Mouse (Mus musculus) hematopoietic stem cell, adult 5-6 weeks (primary cell): ENCODE measurements around the gene Mast3. TPM values are rescaled to one million over a fixed set of nuclear protein-coding genes. Genes with fewer than 3 reads are reported as not detected.
A peak's percentile ranks its signal among the peaks of the same experiment; 100 is the strongest.

ENCODE experiments used
- ATAC-seq, 2 experiments: fragments of 125-278 bp in 1 of 2; replicated peaks in 1 of 2; 2 replicates each; pipeline ENCODE4 v1.8.0; 2016 to 2017; ENCODE audit warnings: inconsistent platforms in 2 of 2, mild to moderate bottlenecking in 2 of 2, moderate number of reproducible peaks in 2 of 2, low read depth in 1 of 2, moderate TSS enrichment in 1 of 2; ENCODE audit not compliant: low FRiP score in 2 of 2, poor library complexity in 2 of 2, severe bottlenecking in 2 of 2, insufficient read depth in 1 of 2, low TSS enrichment in 1 of 2
- total RNA-seq: library from RNA; stranded (forward); fragments of 172-1452, 232-1000 nt; gene quantifications from 2 replicates; pipeline ENCODE4 v1.2.3, GENCODE M21; 2017

Gene Mast3
- 14.4 and 28.0 TPM in 2 replicates for total RNA-seq

DNA sequence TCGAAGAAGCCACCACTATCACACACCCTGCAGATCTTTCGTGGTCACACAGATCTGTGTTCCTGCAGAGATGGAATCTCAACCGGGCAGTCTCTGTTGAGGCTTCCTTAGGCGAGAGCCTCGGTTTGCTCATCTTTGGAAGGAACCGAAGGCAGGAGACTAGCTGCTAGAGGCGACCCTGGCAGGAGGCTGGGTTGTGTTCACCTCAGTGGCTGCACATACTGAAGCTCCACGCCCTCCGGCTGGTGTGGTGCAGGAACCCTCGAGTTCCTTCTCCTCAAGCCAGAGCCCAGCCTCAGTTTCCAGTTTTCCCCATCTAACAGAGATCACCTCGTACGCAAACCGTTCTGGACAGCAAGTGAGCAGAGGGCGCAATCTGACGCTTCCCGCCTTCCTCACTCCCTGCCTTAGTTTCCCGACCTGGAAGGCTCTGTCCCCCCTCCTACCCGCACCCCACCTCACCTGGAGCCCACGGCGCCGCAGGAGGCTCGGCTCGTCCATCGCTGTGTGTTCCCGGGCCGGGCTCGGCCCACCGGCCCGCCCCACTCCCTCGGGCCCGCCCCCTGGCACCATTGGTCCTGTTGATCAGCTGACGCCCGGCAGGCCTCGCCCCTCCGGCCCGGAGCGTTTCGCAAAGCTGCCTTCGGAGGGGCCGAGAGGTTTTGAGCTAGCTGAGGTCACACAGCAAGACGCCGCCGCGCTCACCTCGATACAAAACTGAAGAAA lies at the start of gene Mast3:
TSS of gene Mast3 (minus strand) at position 574 of the 726 bp plus-strand sequence.
- peak; percentile 79 to 83 for ATAC-seq

DNA sequence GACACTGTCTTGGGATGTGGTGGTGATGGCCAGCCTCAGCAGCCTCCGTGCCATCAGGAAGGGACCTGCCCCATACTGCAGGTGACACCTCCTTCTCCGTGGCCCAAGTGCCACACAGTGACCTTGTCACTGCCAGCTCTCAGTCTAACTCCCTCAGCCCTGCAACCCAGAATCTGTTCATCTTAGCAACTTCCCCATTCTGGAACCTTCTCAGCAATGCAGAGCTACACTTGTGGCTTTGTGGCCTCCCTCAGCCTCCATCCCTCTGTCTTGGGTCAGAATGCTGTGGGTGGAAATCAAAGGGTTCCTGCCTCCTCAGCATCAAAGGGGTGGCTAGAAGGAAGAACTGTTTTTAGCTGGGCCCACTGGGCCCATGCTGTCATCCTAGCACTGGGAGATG lies 49.0 kb upstream of the Mast3 start:
- peak; percentile 91 to 94 for ATAC-seq

DNA sequence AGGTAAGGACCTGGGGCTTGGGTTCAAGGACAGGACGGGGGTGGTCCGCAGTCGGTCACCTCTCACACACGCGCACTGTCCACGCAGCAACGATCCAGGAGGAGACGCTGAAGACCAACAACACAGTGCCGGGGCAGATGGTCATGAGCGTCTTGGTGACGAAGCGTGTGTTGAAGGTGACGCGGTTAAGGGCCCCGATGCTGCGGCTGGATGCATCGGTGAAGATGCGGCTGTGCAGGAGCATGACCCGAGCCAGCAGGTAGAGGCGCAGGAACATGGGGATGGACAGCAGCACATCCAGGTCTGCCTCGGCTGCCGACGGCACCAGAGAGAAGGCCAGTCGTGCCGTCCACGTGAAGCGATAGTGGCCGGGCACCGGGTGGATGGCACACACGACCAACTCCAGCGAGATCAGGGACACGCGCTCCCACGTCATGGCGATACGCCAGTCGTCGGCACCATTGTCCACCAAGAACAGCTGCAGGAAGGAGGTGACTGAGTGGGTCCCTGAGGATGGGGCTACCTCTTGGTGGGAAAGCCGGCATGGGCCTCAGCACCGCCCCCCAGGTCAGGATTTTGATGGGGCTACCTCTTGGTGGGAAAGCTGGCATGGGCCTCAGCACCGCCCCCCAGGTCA lies 47.9 kb upstream of the Mast3 start:
- ATAC-seq = no peak

DNA sequence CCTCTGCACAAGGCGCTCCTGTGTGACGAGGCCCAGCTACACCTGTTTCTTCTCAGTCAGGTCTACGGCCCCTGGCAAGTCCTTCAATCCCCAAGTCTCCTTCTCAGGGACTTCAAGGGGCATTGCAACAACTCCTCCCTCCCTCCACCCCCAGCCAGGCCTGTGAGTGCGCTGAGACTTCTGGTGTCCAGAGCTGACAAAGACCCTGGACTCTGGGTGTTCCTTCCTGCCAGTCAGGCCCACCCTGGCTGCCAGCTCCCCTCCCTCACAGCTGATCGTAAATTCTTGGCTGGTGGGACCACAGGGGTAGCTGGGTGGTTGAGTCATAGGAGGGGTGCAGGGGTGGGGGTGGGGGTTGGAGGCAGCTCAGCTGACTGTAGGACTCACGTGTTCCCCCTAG lies 47.0 kb upstream of the Mast3 start:
- ATAC-seq = no peak

DNA sequence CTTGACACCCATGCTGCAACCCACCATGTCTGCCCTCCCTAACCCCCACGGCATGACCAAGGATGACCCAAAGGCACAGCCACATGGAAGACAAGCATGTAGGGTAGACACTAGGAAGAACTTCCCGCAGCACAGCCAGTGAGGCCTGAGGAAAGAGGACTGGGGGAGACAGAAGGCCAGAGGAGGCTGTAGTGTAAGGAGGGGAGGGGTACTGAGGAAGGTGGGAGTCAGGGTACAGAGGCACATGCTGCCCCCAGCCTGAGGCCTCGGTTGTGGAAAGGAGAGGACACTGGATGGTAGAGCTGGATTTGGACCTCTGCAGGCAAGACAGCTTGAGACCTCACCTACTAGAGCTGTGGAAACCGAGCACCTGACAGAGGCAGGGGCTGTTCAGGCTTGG lies 46.1 kb upstream of the Mast3 start:
- ATAC-seq = no peak

DNA sequence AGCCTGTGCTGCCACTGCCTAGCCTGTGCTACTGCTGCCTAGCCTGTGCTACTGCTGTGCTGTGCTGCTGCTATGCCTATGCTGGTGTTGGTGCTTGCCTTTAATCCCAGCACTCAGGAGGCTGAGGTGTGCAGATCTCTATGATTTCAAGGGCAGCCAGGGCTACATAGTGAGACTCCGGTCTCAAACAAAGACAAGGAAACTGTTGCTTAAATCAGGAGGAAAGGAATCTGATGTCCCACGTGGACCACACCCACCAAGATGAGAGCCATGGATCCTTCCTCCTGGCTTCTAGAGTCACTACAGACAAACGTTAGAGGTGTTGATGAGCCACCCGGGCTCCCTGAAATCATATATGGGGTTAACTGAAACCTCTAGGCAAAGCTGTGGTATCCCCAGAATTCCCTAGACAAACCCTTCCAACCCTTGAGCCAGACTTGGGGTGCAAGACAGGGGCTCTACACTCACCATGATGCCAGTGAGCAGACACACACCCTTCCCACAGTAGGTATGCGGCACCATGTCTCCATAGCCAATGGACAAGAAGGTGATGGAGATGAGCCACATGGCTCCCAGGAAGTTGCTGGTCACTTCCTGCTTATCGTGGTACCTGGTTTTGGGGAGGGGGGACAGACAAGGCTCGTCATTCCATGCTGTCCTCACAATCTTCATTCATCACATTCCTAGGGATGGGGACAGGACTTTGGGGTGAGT lies 45.4 kb upstream of the Mast3 start:
- no peak for ATAC-seq

DNA sequence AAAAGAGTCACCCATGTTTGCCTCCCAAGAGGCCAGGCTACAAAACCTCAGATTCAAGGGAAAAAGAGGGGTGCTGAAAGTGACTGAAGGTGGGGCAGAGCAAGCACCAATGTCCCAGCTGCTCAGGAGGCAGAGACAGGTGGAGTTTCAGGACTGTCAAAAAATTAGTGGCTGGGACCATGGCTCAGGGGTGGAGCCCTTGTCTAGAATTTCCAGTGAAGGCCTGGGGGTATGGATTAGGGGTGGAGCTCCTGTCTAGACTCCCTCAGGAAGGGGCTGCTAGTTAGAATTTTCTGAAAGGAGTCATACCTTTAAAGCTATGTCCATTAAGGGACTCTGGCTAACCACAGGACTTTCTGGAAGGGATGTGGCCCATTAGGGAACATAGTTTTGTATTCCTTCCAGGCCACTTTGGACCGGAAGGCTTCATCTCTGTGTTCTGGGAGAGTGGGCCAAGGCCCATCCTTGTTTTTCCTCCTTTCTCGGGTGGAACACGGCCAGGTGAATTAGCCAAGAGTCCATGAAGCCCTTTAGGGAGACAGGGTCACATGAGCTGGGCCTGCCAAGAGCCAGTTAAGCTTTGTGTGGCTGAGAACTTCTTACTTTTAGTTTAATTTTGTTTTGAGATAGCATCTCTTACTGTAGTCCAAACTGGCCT lies 44.6 kb upstream of the Mast3 start:
- ATAC-seq = no peak

DNA sequence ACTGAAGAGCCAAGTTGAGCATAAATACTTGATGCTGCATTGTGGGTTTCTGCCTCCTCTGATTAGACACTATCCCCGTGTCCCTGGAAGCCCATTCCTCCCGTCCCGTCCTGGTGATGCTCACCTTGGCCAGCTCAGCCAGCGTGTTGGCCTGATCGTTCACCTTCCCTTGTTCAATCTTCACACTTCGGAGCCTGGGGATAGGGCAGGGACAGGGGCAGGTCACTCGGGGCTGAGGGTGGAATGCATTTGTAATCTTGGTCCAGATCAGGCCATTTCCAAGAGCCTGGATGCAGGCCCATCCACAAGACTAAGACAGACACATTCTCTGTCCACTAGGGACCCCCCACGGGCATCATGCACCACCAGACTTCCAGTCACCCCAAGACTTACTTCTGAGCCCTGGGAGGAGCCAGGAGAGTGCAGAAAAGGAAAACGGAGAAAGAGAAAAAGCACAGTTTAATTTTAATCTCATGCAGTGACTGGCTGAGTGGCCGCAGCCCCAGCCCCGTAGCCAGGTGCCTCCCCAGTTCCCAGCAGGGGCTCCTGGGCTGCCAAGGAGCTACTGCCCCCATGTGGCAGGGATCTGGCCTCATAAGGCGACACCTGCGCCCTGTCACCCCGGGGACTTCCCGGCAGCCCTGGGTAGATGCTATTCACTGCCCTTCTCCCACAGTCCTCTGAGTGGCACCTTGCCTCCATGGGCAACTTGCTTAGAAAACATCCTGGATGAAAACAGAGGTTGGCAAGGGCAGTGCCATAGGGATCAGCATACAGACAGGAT lies 41.7 kb upstream of the Mast3 start:
- no peak for ATAC-seq

DNA sequence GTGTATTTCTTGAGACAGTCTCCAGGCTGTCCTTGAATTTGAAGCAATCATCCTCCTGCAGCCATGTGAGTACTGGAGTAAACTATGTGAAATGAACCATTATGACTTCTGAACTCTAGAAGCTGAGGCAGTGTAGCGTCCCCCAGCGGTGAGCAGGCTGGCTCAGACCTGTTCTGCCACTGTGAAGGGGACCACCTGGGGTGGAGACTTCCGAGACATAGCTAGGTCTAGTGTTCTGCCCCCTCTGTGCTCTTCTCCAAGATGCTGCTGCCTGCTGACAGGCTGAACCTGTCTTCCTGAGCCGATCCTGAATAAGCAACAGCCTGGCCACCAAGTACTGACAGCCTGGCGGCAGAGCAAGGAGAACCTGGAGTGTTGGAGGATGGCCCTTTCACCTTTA lies 40.3 kb upstream of the Mast3 start:
- ATAC-seq = no peak

DNA sequence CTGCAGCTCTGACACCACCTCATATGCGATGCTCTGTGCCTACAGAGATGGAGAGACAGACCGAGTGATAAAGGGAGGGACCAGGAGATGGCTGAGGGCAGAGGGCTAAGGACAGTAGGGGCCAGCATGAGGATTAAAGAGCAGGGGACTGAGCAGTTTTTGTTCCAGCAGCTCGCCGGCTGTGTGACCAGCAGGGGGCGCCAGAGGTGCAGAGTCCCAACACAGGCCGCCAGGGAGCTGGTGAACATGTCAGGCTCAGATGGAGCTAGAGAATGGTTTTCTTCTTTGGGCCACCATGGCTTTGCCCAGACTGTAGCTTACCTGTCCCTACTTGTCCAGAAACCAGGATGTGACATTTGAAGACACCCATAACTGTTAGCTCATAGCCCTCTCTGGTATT lies 39.7 kb upstream of the Mast3 start:
- ATAC-seq = peak; percentile 27 to 50

DNA sequence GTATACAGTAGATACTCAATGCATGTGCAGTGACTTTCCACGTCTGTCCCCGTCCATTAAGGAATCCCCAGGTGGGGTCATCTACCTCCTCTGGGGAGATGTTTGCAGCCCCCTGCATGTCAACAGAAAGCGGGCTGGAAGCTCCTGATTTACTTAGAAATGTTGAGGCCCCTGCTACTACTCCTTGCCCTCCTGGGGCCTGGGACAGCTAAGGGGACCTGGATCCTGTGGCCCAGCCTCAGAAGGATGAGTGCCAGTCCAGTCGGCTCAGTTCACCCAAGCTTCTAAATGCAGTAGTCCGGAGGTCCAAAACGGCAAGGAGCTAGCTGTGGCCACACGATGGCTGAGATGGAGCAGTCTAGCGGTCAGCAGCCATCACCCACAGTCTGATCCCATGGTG lies 39.1 kb upstream of the Mast3 start:
- ATAC-seq = no peak

DNA sequence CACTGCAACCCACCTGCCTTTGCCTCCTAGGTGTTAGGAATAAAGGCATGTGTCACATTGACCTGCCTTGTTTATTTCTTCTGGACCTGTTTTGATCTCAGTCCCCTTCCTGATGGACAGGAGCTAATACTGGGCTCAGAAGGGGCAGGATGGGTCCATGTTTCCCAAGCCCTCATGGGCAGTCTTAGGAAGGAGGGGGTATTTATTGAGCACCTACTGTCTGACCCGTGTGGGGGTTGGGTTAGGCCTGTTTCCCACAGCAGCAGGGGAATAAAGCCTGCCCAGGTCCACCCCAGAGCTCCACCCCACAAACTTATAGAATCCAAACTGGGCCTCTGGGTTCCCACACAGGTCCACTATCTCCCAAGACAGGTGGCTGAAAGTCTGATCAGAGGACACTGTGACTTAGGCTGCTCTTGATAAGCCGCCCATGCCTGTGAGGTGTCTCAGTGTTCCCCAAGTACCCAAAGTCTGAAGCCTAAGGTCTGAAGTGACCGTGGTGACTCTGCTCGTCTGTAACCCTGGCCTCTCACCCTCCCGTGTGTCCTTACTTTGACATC lies 38.4 kb upstream of the Mast3 start:
- no peak for ATAC-seq

DNA sequence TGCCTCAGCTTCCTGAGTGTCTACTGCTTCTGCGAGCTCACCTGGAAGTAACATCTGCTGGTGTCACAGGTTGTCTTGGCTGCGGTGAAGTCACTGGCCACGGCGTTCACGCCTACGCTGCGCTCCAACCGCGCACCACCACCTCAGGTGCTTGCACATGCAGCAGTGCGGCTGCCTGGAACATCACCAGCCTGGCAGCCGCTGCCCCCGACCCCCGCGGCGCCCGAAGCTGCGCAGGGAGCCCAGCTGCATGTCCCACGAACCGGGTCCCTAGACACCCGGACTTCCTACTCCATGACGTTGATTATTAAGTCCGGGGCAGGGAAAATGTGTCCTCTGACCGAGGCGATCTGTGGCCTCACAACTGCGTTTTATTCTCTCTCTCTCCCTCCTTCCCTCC lies 37.6 kb upstream of the Mast3 start:
- no peak for ATAC-seq

DNA sequence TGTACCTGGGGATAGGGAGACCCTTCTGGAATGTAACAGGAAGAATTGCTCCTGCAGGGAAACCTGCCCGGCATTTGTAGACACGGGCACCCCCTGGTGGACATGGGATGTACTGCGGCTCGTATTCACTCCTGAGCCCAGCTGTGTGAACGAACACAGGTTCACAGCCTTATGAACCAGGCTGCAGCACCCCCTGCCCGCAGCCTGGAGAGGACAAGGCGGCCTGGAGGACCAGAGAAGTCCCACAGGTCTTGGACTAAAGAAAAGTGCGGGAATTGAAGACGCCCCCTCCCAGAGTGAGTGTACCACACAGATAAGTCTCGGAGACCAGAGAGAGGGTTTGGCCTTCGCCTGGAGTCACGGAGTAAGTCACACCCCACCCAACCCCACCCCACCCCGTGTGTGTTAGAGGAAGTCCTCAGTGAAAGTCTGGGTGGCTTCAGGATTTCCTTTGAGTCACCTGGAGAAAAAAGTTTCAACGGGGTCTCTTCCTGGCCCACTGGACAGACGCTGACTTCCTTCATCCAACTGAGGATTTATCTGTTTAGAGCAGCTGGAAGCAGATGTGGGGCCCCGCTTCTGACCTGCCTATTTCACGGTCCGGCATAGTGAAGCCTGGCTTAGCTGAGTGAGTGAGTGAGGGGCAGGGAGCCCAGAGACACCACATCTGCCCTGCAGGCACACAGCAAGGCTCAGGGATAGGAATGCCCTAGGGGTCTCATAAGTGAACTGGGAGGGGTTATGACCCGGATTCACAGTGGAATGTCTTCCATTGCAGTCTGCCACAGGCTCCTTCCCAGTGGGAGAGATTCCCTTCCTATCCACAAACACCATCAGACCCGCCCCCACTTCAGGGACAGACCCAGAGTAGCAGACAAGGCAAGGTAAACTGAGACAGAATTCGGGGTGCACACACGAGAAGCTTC lies 36.6 kb upstream of the Mast3 start:
- ATAC-seq = peak; percentile 18 to 33; a peak in 2 of 4 replicates

DNA sequence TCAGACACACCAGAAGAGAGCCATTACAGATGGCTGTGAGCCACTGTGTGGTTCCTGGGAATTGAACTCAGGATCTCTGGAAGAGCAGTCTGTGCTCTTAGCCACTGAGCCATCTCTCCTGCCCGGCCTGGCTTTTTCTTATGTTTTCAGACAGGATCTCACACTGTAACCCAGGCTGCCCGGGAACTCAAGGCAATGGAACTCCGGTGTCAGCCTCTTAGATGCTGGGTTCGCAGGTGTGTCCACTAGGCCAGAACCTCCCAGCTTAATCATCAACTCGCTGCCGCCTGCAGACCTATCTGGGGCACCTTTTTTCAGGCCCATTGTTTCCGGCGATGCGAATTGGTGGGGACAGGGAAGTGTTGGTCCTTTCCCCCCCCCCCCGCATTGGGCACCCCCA lies 35.7 kb upstream of the Mast3 start:
- ATAC-seq = no peak
